Mouse (Mus musculus): ENCODE results near the gene Actr2. TPM values are rescaled to one million over a fixed set of nuclear protein-coding genes. Genes with fewer than 3 reads are reported as not detected.

Actr2 gene
- polyA plus RNA-seq, 1 experiment from 2014 or later = 103 TPM

- ATAC-seq (replicated peaks; ENCODE audit: low FRiP score, low read depth) (no peak), DNase-seq (ENCODE audit: low spot score) (no peak)
- WGBS = 98% methylated on average over 2 of the region's 2 CpGs
- no peak overlapping the region for H3K4me2 ChIP-seq (ENCODE audit: low read length)
- no peaks in the 10 kb centered on the region for H3K27me3 ChIP-seq (ENCODE audit: insufficient read depth, low read length)
- H3K4me1 ChIP-seq (replicated peaks; ENCODE audit: insufficient read depth, low read length) = no peaks in the 10 kb centered on the region
- H3K36me3 ChIP-seq (ENCODE audit: insufficient read depth, low read length) = peaks cover 51% of the 10 kb centered on the region
- H3K4me3 ChIP-seq (replicated peaks; ENCODE audit: low read depth, low read length) = no peak overlapping the region
- no peak for TF ChIP-seq CTCF (IDR thresholded peaks at IDR 0.05; ENCODE audit: low read depth)
- no peak overlapping the region for H3K27ac ChIP-seq
- H3K9ac ChIP-seq (ENCODE audit: low read depth, low read length) = no peak overlapping the region
- peaks cover 21% of the 10 kb centered on the region for H3K9me3 ChIP-seq (replicated peaks; ENCODE audit: low read length)
These were observed 93.8 kb downstream of the Actr2 start for GRCm38 (mm10) chr11:20018905-20019304.

- H3K27ac ChIP-seq = no peak overlapping the region
- H3K9me3 ChIP-seq (replicated peaks; ENCODE audit: low read length) = peaks cover 21% of the 10 kb centered on the region
- ATAC-seq (replicated peaks; ENCODE audit: low FRiP score, low read depth) (no peak), DNase-seq (ENCODE audit: low spot score) (no peak)
- H3K4me1 ChIP-seq (replicated peaks; ENCODE audit: insufficient read depth, low read length) = no peaks in the 10 kb centered on the region
- no peak overlapping the region for H3K9ac ChIP-seq (ENCODE audit: low read depth, low read length)
- H3K4me3 ChIP-seq (replicated peaks; ENCODE audit: low read depth, low read length) = no peak overlapping the region
- no peaks in the 10 kb centered on the region for H3K27me3 ChIP-seq (ENCODE audit: insufficient read depth, low read length)
- TF ChIP-seq CTCF (IDR thresholded peaks at IDR 0.05; ENCODE audit: low read depth) = no peak
- peaks cover 51% of the 10 kb centered on the region for H3K36me3 ChIP-seq (ENCODE audit: insufficient read depth, low read length)
- WGBS = 63% methylated on average over 13 of the region's 13 CpGs
- H3K4me2 ChIP-seq (ENCODE audit: low read length) = no peak overlapping the region
These were observed 94.8 kb downstream of the Actr2 start for GRCm38 (mm10) chr11:20017937-20018336.

GRCm38 (mm10) chr11:20013366-20013765 lies 99.3 kb downstream of the Actr2 start:
- WGBS = 93% methylated on average over 3 of the region's 3 CpGs
- Histone ChIP-seq H3K36me3 (ENCODE audit: insufficient read depth, low read length) (peaks cover 36% of the 10 kb centered on the region), H3K4me3 (replicated peaks; ENCODE audit: low read depth, low read length) (no peak overlapping the region), H3K27me3 (ENCODE audit: insufficient read depth, low read length) (no peaks in the 10 kb centered on the region), H3K9ac (ENCODE audit: low read depth, low read length) (no peak overlapping the region), H3K4me1 (replicated peaks; ENCODE audit: insufficient read depth, low read length) (0 out of 2 replicates have a peak, but pooled peaks cover 4% of the 10 kb centered on the region), H3K27ac (no peak overlapping the region), H3K4me2 (ENCODE audit: low read length) (no peak overlapping the region), H3K9me3 (replicated peaks; ENCODE audit: low read length) (no peaks in the 10 kb centered on the region)
- no peak for DNase-seq (ENCODE audit: low spot score)
- no peak for TF ChIP-seq CTCF (IDR thresholded peaks at IDR 0.05; ENCODE audit: low read depth)
- no peak for ATAC-seq (replicated peaks; ENCODE audit: low FRiP score, low read depth)

Other genes starting within 250 kb of the Actr2 start
- 7.9 and 8.5 TPM in 2 replicates for gene Spred2, start 188.5 kb downstream of the Actr2 start, polyA plus RNA-seq (2015; fragmentation: Nextera tagmentation; extraction: Ambion mirVana)
- gene Rab1a, start 88.5 kb upstream of the Actr2 start, polyA plus RNA-seq (2015; fragmentation: Nextera tagmentation; extraction: Ambion mirVana) = 322 and 341 TPM in 2 replicates
- gene Cep68, start 136.5 kb upstream of the Actr2 start, polyA plus RNA-seq (2015; fragmentation: Nextera tagmentation; extraction: Ambion mirVana) = 22.5 and 24.9 TPM in 2 replicates
- 4.8 and 5.3 TPM in 2 replicates for gene Slc1a4, start 219.8 kb upstream of the Actr2 start, polyA plus RNA-seq (2015; fragmentation: Nextera tagmentation; extraction: Ambion mirVana)

Data from kidney, postnatal 0 days (tissue).